Mouse (Mus musculus): ENCODE data around the gene Ipmk. TPM values are rescaled to one million over a fixed set of nuclear protein-coding genes. Genes with fewer than 3 reads are reported as not detected.
"Not testable (repeated sequence)": the region's sequence is repeated elsewhere in the genome, so short reads cannot be mapped to it uniquely, and the experiment has no call there.

Ipmk gene
- polyA plus RNA-seq, 1 experiment from 2014 or later: 17.2 TPM

DNA sequence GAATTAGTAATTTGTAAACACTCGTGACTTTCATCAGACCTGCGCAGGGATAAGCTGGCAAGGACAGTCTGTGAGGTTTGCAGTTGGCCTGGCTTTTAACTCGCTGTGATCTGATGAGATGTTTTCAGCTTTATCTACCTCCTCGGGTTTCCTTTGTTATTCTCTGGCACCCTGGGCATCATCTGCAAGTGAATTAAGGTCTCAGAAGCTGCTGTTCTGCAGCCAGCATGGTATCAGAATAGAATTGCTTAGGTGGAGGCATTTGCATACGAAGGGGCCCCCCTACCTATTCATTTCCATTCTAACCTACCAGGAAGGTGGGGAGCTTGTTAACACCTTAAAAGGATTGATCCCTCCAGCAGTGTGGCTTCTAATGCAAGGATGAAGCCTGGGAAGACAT, 100.7 kb downstream of the Ipmk start:
- Histone ChIP-seq H3K9ac (no peak overlapping the region), H3K4me1 (ENCODE audit: insufficient read depth) (no peaks in the 10 kb centered on the region), H3K9me3 (ENCODE audit: low read depth, low read length) (no peaks in the 10 kb centered on the region), H3K36me3 (ENCODE audit: insufficient read depth) (no peaks in the 10 kb centered on the region), H3K27ac (ENCODE audit: low read depth) (no peak overlapping the region), H3K27me3 (ENCODE audit: insufficient read depth, low read length) (no peaks in the 10 kb centered on the region), H3K4me3 (ENCODE audit: low read depth, low read length) (no peak overlapping the region), H3K4me2 (no peak overlapping the region)
- ATAC-seq (ENCODE audit: insufficient read depth): no peak
- no peak for TF ChIP-seq CTCF (IDR thresholded peaks at IDR 0.05; ENCODE audit: low read depth)
- DNase-seq: no peak
- WGBS: 78% methylated on average over 5 of the region's 5 CpGs

DNA sequence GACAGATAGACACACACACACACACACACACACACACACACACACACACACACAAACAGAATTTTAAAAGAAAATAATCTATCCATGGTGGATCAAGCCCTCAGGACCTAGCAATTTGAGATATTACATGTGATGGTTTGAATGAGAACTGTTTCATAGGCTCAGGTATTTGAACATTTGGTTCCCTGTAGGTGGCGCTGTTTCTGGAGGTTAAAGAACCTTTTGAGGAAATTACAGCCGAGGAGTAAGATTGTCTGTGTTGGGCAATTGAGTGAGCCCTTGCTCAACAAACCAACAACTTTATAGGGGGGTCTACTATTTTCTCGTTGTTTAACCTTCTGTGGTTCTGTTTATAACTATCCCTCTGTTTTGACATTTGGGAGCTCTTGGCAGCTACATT, 107.8 kb downstream of the Ipmk start:
- ATAC-seq (ENCODE audit: insufficient read depth): no peak
- TF ChIP-seq CTCF (IDR thresholded peaks at IDR 0.05; ENCODE audit: low read depth): no peak

DNA sequence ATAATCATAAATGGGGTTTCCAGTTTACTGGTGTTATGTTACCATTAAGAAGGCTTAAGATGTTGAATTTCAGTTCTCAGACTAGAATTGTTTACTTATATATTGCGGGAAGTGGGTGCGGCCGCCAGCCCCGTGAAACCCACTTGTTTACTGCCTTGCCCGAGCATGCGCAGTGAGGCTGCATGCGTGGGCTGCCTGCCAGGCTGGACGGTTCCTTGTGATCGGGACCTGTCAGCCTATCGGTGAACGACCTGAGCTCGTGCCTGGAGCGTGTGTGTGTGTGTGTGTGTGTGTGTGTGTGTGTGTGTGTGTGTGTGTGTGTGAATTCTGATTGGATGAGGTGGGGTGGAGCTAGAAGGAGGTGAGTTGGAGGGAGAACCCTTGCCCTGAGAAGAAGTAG, 114.8 kb downstream of the Ipmk start:
- H3K9ac ChIP-seq; DNase-seq; ATAC-seq (ENCODE audit: insufficient read depth); H3K27ac ChIP-seq (ENCODE audit: low read depth); H3K4me3 ChIP-seq (ENCODE audit: low read depth, low read length); H3K4me1 ChIP-seq (ENCODE audit: insufficient read depth); H3K27me3 ChIP-seq (ENCODE audit: insufficient read depth, low read length); H3K9me3 ChIP-seq (ENCODE audit: low read depth, low read length); H3K4me2 ChIP-seq; H3K36me3 ChIP-seq (ENCODE audit: insufficient read depth): not testable (repeated sequence)
- 68% methylated on average over 13 of the region's 13 CpGs for WGBS

More for the DNA sequence above, 107.8 kb downstream of the Ipmk start:
- H3K27me3 ChIP-seq (ENCODE audit: insufficient read depth, low read length): no peaks in the 10 kb centered on the region
- WGBS: 60% methylated on average over 3 of the region's 3 CpGs
- no peaks in the 10 kb centered on the region for H3K9me3 ChIP-seq (ENCODE audit: low read depth, low read length)
- no peaks in the 10 kb centered on the region for H3K4me1 ChIP-seq (ENCODE audit: insufficient read depth)
- peak; percentile 14 for DNase-seq
- no peak overlapping the region for H3K9ac ChIP-seq
- H3K27ac ChIP-seq (ENCODE audit: low read depth): no peak overlapping the region
- no peak overlapping the region for H3K4me2 ChIP-seq
- no peak overlapping the region for H3K4me3 ChIP-seq (ENCODE audit: low read depth, low read length)
- no peaks in the 10 kb centered on the region for H3K36me3 ChIP-seq (ENCODE audit: insufficient read depth)

DNA sequence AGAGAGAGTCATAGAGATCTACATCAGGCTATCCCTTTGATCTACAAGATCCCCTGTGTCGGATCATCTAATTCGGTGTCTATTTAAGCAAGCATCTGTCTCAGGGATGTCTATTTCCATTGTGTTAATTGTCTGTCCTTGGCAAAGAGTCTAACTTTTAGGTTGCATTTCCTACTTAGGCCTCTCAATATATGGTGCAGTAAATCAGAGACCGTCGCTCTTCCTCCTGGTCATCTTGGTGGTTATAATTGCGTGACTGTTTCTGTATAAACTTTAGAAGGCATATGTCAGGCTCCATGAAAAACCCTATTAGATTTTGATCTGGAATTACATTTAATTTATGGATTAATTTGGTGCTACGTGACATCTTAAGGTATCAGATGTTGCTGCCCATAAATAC, 116.9 kb downstream of the Ipmk start:
- no peak for TF ChIP-seq CTCF (IDR thresholded peaks at IDR 0.05; ENCODE audit: low read depth)
- Histone ChIP-seq H3K27me3 (ENCODE audit: insufficient read depth, low read length) (no peaks in the 10 kb centered on the region), H3K36me3 (ENCODE audit: insufficient read depth) (no peaks in the 10 kb centered on the region), H3K9me3 (ENCODE audit: low read depth, low read length) (no peaks in the 10 kb centered on the region), H3K4me1 (ENCODE audit: insufficient read depth) (no peaks in the 10 kb centered on the region), H3K4me3 (ENCODE audit: low read depth, low read length) (no peak overlapping the region), H3K9ac (no peak overlapping the region), H3K27ac (ENCODE audit: low read depth) (no peak overlapping the region), H3K4me2 (no peak overlapping the region)
- DNase-seq: no peak
- 92% methylated on average over 6 of the region's 6 CpGs for WGBS
- ATAC-seq (ENCODE audit: insufficient read depth): no peak

DNA sequence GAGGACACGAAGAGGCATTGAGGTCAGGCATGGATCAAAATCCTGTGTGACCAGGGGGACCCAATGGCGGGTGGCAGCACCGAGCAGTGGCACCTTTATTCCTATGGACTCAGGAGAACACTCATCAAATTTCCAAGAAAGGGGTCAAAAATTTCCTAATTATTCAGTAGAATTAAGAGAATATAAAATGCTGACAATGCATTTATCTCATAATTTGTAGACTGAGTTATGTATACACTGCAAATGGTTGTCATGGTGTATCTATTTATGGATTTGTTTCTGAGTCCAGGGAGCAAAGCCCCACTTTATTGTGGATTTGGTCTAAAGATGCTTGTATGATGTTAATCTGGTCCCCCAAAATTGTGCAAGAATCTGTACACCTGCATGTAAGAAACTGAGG, 120.8 kb downstream of the Ipmk start:
- Histone ChIP-seq H3K9me3 (ENCODE audit: low read depth, low read length) (no peaks in the 10 kb centered on the region), H3K27ac (ENCODE audit: low read depth) (no peak overlapping the region), H3K27me3 (ENCODE audit: insufficient read depth, low read length) (no peaks in the 10 kb centered on the region), H3K4me1 (ENCODE audit: insufficient read depth) (no peaks in the 10 kb centered on the region), H3K36me3 (ENCODE audit: insufficient read depth) (no peaks in the 10 kb centered on the region), H3K4me3 (ENCODE audit: low read depth, low read length) (no peak overlapping the region), H3K4me2 (no peak overlapping the region), H3K9ac (no peak overlapping the region)
- ATAC-seq (ENCODE audit: insufficient read depth): no peak
- WGBS: 89% methylated on average over 3 of the region's 3 CpGs
- DNase-seq: no peak
- TF ChIP-seq CTCF (IDR thresholded peaks at IDR 0.05; ENCODE audit: low read depth): no peak

DNA sequence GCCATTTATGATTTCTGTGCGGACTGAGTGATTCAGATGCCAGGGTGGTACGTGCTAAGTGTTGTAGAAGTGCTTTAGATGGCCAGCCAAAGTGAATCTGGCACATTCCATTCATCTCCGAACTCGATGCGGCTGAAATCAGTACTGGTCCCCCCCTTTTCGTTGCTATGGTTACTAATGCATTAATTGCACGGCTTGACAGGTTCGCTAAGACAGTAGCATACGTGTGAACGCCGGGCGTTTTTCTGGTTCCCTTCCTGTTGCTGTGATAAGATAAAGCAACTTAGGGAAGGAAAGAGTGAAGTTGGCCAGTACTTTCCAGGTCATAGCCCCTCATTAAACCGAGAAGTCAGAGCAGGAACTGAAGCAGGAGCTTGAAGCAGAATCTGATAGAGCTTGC, 122.2 kb downstream of the Ipmk start:
- Histone ChIP-seq H3K9ac (no peak overlapping the region), H3K27me3 (ENCODE audit: insufficient read depth, low read length) (no peaks in the 10 kb centered on the region), H3K36me3 (ENCODE audit: insufficient read depth) (no peaks in the 10 kb centered on the region), H3K4me1 (ENCODE audit: insufficient read depth) (no peaks in the 10 kb centered on the region), H3K27ac (ENCODE audit: low read depth) (no peak overlapping the region), H3K4me2 (no peak overlapping the region), H3K9me3 (ENCODE audit: low read depth, low read length) (no peaks in the 10 kb centered on the region), H3K4me3 (ENCODE audit: low read depth, low read length) (no peak overlapping the region)
- DNase-seq (no peak), ATAC-seq (ENCODE audit: insufficient read depth) (no peak)
- 59% methylated on average over 13 of the region's 13 CpGs for WGBS
- TF ChIP-seq CTCF (IDR thresholded peaks at IDR 0.05; ENCODE audit: low read depth): no peak

DNA sequence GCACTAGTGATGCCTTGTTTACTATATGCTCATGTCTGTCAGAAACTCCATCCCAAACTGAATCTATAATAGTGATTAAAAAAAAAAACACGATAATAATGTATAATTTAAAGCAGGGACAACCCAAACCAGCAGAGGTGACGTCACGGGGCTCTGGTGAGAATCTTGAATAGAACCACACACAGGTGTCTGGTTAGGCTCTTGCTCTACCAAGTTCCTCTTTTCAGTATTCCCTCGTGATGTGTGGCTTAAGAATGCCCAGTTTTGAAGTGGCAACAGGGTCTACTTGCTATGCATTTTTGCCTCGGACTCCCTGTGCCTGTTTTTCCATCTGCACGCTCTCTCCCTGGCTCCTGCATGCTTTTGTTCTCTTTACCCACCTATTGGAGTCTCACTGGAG, 124.5 kb downstream of the Ipmk start:
- Histone ChIP-seq H3K36me3 (ENCODE audit: insufficient read depth) (no peaks in the 10 kb centered on the region), H3K27ac (ENCODE audit: low read depth) (no peak overlapping the region), H3K4me1 (ENCODE audit: insufficient read depth) (no peaks in the 10 kb centered on the region), H3K9ac (no peak overlapping the region), H3K4me2 (no peak overlapping the region), H3K27me3 (ENCODE audit: insufficient read depth, low read length) (no peaks in the 10 kb centered on the region), H3K4me3 (ENCODE audit: low read depth, low read length) (no peak overlapping the region), H3K9me3 (ENCODE audit: low read depth, low read length) (no peaks in the 10 kb centered on the region)
- no peak for DNase-seq
- no peak for TF ChIP-seq CTCF (IDR thresholded peaks at IDR 0.05; ENCODE audit: low read depth)
- no peak for ATAC-seq (ENCODE audit: insufficient read depth)
- 87% methylated on average over 6 of the region's 6 CpGs for whole genome bisulfite sequencing

DNA sequence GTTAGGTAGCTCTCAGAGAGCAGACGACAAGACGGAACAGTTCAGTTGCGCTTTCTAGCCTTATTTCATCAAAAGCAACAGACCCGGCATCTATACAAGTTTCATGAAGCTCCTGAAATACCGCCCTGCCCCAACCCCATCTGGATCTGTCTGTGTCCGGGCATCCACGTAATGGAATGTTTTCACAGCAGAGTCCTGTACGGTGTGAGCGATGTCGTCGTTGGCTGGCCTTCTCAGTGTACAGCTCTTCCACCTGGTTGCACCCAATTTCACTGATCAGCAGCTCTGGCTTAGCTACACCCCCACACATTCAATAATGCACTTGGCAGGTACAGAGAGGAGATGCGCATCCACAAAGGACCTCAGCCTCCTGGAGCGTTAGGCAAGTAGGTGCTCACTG, 126.0 kb downstream of the Ipmk start:
- TF ChIP-seq CTCF (IDR thresholded peaks at IDR 0.05; ENCODE audit: low read depth): no peak

More for the DNA sequence above, 126.0 kb downstream of the Ipmk start:
- Histone ChIP-seq H3K4me3 (ENCODE audit: low read depth, low read length) (no peak overlapping the region), H3K4me2 (no peak overlapping the region), H3K36me3 (ENCODE audit: insufficient read depth) (no peaks in the 10 kb centered on the region), H3K9me3 (ENCODE audit: low read depth, low read length) (no peaks in the 10 kb centered on the region), H3K9ac (no peak overlapping the region), H3K4me1 (ENCODE audit: insufficient read depth) (no peaks in the 10 kb centered on the region), H3K27ac (ENCODE audit: low read depth) (no peak overlapping the region), H3K27me3 (ENCODE audit: insufficient read depth, low read length) (no peaks in the 10 kb centered on the region)
- DNase-seq: no peak
- 82% methylated on average over 13 of the region's 13 CpGs for WGBS
- no peak for ATAC-seq (ENCODE audit: insufficient read depth)
